Mouse (Mus musculus) cerebellum, adult 11-12 months (tissue): Measurements from ENCODE around the gene Galnt18.
A peak's percentile ranks its signal among the peaks of the same experiment; 100 is the strongest.

Experiments
- DNase-seq: peaks from one replicate; pipeline ENCODE4 v3.0.0; 2022

The Galnt18 gene

DNA sequence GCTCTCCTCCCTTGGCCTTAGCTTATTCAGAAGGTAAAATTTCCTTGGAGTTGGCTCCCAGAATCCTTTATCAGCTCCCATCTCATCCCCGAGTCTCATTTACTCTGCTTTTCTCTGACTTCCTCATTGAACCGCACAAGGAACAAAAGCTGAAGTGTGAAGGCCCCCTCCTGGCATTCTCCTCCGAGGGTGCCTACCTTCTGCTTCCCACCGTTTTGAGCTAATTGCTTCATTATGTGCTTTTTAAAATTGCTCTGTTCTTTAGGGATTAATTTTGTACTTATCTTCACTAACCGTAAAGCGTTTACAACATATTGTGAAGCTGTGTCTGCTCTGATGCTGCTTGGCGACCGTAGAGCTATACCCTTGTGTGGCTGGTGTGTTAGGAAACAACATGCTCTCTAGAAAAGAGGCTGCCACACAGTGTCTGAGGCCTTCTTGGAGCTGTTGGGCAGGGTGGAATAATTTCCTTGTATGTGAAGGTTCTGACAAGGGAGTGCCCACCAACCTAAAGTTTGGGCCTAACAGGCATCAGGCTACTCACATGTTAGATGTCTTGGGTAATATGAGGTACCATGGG is 244.9 kb downstream of the Galnt18 start:
- DNase-seq = no peak

DNA sequence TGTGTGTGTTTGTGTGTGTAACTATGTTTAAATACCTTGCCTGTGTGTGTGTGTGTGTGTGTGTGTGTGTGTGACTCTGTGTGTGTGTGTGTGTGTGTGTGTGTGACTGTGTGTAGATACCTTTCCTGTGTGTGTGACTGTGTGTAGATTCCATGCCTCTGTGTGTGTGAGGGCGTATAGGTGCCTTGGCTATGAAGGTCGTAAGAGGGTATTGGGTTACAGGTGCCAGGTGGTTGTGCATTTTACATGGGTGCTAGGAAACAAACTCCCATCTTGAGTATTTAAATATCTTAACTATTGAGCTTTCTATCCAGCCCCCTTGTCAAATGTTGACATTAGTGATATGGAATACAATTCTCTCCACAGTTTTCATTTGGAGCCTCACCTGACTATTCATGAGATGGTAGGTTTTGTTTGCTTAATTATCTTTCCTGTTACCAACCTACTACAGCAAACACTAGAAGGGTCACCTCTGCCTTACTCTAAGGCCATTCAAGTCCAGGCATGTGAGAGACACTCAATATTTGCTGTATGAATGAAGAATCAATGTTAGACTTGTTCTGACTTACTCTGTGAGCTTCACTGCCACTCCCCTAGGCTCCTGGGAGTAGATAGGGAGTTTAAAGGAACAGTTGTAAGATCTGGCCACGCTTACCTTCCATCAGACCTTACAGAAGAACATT is 250.7 kb downstream of the Galnt18 start:
- no peak for DNase-seq

DNA sequence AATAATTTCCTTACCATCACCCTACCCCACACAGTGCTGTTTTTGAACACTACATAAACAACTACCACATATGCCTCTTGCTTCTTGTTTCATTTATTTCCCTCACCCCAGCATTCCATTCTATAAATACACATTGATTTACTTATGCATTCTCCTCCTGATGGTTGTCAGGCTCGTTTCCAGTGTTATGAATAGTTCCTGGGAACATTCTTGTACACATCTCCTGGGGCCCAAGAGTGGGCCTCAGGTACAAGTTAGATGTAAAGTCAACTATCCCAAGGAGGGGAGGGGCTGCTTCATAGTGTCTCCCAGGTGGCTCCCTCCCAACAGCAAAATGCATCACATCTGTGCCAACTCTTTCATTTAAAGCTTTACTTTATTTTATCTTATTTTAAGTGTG is 251.3 kb downstream of the Galnt18 start:
- no peak for DNase-seq

DNA sequence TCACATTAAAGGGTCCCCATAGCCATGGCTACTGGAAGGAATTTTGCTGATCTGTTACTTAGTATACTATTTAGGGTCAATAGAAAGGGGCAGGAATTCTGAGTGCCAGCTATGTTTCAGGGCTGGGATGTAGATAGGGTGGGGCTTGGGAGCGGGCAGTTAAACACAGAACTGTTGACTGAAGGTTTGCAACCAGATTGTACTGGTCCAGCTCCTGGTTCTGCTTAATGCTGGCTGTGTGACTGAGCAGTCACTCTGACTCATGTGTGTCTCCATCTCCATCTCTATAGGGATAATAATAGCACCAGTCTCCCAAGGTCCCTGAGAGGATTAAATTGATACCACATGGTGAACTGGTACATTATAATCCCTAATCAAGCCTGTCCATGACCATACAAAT is 258.9 kb downstream of the Galnt18 start:
- no peak for DNase-seq

DNA sequence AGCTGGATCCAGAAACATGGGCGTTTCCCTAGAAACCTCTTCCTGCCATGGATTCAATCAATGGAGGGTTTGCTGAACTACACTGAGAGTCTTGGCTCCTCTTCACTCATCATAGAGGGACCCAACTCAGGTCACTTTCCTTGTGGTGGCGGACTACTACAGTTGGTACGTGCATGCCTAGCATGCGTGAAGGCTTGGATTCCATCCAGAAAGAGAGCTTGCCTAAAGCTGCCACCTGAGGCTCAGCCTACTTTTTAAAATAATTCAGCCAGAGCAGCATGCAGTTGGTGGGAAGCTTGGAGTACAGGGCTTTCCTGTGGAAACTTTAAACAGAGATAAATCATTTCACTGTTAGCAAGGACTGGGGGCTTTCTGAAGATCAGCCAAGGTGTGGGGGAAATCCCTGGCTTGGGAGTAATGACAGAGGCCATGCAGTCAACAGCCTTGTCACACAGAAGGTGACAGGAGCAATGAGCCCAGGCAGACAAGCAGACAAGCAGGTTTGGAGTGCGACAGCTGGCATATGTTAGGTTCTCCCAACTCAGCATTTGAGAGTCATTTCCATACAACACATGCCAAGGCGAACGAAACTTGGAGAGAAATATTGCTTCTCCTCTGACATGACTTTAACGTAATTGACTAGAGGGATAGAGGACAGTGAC is 261.1 kb downstream of the Galnt18 start:
- no peak for DNase-seq

DNA sequence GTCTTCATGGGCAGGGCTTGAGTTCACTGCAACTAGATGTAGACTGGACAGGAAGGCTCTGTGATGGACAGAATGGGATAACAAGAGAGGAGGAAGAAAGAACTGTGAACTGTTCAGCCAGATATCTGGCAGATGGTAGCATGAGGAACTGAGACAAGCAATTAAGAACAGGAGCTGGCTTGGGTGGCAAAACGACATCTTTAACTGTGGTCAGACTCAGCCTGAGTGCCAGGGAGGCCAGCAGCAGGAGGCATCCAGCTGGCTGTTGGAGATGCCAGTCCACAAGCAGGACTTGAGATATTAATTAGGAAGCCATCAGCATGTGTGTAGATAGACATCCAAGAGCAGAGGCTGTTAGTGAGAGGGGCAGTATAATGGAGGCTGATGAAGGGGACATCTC is 262.9 kb downstream of the Galnt18 start:
- DNase-seq = peak; percentile 10

DNA sequence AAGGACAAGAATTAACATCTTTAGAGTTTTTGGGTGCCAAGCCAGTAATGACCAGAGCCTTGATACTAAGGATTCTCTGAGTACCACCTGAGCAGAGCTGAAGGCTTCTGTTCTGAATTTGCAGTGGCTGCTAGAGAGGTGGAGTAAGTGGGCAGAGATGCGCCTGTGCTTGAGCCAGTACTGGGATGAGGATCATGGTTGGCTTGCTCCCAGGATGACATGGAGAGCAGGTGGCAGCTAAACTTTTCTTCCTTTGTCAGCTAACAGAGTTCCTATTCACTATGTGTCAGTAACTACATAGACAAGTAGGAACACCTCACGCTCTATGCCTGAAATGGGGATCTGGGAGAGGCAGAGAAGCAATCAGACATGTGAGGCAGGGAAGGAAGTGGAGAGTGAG is 264.3 kb downstream of the Galnt18 start:
- no peak for DNase-seq

DNA sequence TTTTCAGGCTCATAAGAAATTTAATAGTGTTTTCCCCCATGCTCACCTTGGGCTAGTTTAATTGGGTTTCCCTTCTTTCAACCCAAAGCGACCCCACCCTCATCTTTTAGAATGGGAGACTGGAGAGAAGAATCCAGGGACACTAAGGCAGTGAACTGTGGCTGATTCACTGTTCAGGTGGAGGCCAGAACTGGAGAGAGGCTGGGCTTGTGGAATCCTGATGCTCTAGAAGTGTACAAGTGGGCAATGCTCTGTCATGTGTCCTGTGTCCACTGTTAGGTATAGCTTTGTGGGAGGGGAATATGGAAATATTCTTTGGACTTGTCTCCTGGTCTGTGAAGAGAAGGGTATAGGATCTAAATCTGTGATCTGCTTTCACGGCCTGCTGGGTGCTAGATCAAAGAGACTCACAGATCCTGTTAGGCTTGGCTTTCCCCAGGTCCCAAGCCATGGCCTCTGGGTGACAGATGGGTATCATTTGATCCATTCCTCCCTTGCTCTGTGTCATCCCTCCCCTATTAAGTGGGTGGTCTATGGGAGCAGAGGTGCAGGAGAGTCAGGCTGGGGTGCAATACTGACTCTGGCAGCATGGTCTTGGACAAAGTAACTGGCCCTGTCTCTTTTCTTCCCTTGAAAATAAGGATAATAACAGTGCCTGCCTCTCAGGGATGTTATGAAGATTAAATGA is 270.5 kb downstream of the Galnt18 start:
- DNase-seq = no peak

DNA sequence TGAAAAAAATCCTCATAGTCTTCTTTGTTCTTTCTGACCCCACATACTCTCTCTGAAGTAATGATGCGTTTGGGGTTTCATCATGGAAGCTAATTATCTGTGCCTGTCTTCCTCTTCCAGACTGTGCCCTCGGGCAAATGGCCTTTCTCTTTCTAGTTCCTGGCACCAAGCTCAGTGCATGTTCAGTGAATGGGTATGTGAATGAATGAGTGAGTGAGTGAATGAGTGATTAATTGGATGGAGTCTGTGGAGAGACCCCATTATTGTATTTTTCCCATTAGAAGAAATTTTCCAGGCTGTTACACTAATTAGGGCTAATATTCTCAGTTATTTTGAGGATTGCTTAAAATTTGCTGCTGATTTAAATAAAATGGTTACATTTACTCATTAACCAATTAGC is 279.2 kb downstream of the Galnt18 start:
- no peak for DNase-seq

DNA sequence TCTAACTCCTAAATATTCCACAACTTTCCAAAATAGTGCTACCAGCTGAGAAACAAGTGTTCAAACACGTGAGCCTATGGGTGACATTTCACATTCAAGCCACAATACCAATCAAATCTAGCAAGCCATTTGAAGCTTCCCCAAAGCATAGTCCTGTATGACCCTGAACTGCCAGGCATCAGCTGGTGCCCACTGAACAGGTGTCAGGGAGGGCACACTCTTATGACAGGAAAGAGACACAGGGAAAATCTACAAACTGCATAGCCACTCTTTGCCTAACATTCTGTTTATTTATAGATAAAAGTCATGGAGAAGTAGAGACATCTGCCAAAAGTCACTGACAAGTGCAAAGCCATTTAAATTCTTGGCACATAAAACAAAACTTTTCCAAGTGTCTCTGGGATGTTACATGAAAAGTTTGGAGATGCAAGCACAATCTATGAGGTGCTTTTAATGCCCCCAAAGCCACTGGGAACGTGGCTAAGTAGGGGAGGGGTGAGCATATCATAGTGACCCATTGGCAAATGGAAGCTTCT is 280.5 kb downstream of the Galnt18 start:
- no peak for DNase-seq

DNA sequence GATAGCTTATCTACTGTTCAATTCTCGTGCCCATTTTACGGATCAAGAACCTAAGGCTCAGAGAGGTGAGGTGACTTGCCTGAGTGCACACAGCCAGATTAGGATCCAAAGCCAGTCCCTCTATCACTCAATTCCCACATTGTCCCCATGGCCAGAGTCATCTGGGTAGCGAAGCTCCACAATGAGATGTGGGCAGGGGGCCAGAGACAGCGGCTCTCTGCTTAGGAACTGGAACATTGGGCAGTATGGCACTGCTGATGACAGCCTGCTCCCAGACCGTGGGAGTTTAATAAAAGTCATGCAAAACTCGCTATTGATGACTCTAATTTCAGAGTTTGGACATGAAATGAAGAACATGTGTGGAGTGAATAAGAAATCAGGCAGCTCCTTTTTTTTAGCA is 282.6 kb downstream of the Galnt18 start:
- DNase-seq = no peak

DNA sequence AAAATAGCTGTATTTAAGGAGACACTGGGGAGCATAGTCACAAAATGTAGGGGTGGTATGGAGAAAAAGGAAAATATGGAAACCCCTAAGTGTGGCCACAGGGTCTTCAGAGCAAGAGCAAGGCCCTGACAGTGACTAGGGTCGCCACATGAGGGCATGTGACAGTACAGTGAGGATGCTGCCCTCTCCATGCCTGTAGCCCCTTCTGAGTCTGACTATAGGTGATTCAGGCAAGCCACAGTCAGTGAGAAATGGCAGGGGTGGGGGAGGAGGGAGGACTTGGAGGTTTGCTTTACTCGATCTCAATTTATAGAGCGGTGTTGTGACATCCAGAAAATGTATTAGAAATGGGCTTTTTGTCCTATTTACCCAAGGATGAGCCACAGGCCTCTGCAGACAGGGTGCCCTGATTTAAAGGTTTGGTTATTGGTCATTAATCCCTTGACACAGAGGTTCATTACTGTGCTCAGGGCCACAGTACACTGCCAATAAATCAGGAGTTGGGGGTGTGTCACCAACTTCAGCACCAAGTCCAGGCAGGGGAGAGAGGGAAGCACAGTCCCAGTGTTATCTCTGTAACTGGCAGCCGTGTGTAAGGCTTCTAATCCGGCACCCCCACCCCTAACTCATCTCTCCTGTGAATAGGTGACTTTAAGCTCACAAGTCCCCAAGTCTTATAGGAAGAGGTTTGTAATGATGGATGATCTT is 287.4 kb downstream of the Galnt18 start:
- no peak for DNase-seq

DNA sequence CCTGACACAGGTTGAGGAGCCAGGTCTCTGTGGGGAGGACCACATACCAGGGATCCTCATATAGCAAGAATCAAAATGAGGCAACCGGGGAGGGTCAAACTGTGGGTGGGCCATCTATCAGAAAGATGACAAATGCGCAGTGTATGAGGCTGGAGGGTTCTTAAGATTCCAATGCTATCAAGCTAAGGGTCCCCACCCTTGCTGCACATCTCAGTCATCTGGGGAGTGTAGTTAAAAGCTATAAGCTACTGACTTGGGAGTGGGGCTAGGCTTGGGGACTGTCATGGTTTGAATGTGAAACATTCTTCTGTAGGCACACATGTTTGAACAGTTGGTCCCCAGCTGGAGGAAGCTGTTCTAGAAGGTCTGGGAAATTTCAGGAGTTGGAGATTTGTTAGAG is 288.2 kb downstream of the Galnt18 start:
- DNase-seq = no peak

DNA sequence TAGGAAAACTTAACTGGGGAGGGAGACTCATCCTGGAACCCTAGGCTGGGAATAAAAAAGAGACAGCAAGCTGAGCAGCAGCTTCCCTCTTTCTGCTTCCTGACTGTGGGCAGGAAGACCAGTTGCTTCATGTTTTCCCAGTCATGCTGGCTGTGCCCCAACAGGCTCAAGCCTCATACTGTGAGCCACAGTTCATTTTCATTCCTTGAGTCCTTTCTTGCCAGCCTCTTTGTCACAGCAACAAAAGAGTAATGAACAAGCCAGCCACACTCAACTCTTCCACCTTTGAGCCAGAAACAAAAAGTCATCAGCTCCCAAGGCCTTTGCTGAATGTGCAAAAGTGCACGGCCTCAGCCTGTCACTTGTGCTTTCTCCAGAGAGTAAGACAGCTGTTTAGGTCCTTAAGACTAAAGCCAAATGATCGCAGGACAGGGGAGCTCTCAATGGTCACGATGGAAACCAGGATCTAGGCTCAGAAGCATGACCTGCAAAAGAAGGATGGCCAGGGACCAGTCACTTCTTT is 292.9 kb downstream of the Galnt18 start:
- no peak for DNase-seq

DNA sequence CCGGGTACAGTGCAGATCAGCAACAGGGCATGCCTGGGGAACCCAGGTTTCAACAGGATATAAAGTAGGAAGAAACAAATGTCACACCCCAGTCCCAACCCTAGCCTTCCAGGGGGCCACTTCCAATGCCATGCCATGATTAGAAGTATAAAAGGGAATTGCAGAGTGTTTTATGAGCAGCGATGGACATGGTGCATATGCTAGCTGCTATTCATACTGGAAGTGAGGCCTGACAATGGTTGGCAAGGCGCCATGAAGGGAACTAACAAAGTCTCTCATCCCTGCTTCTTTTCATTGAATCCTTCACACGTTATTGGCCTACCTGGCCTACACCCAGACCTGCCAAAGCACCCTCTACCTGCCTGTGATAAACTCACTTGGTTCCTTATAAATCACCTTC is 295.9 kb downstream of the Galnt18 start:
- no peak for DNase-seq

DNA sequence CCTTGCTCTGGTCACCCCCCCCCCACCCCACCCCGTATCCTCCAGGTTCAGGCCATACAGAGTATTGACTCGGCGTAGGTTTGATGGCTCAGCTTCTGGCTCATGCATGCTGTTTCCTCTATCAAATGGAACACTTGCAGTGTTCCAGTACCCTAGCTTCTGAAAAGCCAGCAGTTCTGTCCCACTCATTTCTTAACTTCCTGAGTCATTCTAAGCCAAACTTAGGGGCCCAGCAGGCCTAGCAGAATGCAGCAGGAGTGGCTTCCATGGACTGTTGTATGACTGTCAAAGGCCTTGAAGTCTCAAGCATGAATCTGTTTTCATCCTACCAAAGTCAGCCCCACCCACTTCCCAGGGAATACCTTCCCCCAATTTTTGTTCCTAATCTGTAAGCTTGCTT is 296.5 kb downstream of the Galnt18 start:
- no peak for DNase-seq

DNA sequence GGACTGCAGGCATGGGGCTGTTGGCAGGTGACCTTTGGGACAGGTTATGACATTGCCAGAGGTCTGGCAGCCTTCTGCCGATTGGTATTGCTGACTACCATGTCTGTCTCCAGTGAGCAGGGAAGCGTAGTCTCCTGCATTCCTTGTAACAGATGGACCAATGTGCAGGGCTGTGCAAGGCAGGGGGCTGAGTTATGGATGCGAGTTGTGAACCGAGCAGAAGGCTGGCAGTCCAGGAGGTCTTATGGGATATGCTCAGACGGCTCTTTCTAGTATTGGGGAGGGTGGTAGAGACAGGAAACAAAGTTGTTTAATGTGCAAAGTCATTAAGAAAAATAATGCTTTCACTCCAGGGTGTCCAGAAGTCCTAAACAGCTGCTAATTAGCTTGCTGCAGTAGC is 312.1 kb downstream of the Galnt18 start:
- DNase-seq = no peak

DNA sequence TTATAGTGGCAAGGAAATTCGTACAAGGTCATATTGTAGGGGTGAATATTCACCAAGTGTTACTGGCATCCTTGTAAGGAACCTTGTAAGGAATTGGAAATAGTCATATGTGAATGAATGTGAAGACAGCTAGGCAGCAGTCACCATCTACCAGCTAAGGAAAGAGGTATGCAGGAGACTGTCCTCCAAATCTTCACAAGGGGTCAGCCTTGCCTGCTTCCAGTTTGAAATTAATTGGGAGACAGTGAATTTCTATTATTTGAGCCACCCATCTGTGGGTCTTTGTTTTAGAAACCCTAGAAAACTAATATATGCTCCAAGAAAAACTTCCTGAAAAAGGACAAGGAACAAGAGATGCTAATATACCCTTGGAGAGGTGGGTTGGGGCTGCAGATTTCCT is 313.1 kb downstream of the Galnt18 start:
- no peak for DNase-seq

DNA sequence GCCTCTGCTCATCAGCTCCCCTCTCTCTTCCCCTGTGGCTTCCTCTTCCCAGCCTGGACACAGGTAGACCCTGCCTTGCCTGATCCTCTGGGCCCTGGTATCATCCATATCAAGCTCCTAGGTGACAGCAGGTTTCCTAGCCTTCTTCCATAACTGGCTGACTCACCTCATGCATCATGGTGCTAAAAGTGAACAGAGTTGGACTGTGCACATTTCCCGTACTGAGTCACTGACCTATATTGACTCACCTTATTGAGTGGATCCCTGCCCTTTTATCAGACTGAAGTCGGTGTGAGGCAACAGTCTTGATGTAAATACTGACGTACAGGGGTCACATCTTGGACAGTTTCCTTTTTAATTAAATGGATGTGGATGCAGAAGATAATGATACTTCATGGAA is 313.7 kb downstream of the Galnt18 start:
- no peak for DNase-seq

DNA sequence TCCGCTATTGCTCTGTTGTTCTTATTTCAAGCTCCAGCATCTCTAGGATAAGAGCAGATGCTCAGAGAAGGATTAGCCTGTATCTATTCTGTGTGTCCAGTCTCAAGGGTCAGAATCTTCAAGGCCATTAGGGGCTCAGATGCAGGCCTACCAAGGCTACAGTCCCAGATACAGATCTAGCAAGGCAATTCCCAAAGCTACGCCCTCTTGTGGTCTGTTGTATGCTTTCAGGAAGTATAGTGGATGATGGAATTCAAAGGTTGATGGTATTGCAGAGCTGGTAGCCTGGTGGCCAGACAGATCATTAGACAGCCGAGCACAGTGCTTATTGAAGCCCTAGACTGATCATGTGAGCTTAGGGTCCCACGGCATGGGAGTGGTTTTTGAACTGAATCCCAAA is 320.1 kb downstream of the Galnt18 start:
- DNase-seq = no peak

DNA sequence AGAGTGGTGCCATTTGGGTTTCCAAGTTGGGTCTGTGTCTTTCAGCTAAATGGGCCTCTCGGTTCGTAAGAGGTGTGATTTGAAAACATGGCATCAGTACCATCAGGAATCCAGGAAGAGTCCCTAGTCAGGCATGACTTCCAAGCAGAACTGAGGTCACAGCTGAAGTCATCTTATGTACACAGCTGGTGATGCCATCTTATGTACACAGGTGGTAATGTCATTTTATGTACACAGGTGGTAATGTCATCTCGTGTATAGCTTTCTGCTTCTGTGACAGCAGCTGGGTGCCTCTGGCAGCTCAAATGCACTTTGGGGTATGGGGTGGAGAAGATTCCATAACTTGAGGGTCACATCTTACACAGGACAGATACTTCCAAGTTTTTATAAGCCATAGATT is 323.8 kb downstream of the Galnt18 start:
- DNase-seq = no peak

DNA sequence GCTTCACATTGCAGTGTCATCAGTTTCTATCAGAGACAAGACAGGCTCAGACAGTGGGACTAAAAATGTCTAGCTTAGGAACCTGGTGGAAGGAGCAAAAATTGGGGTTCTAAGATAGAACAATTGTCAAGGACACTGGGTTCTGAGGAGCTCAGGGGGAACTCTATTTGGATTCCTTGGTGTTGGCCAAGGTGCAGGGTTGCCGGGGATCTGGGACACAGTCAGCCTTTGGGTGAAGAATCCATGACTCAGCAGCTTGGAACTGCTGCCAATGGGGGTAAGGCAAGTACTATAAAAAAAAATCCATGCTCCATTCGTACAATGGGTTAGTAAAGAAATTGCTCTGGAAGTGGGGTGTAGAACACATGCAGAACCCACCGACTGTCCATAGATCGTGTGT is 324.2 kb downstream of the Galnt18 start:
- DNase-seq = no peak

DNA sequence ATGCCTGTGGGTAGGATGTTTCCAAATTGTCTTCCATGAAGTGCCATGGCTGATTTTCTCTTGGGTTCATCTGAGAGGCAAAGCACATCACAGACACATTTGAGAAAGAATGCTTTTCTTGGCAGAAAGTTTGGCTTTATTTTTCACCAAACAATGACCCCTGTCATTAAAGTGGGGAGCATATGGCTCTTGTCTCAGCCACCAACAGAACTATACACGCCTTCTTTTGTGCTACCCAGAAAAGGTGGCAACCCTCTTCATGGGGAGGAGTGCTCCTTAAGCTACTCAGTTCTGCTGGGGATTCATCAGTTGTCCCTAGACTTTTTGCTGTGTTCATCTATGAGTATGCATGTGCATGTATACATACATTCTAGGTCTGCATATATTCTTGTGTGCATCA is 327.8 kb downstream of the Galnt18 start:
- no peak for DNase-seq
